11 mouse cellular contexts compared by ENCODE assay signal in genomic region chr4:120128033-120128432, GRCm38 (mm10). TPM values are rescaled to one million over a fixed set of nuclear protein-coding genes. Genes with fewer than 3 reads are reported as not detected.
DNase-seq lines count a peak whose midpoint lies in the region; ATAC-seq and TF ChIP-seq lines count a peak whose summit lies in the region.
"Had no signal": no experiment of that assay in that cellular context is flagged by ENCODE, and none has a peak within 500 bp of the region (broad histone marks: within the 10 kb centered on the region; RNA-seq: fewer than 3 reads in every experiment).

No protein-coding gene starts in this region.

- H3K27ac ChIP-seq in forebrain, embryonic 14.5 days (ENCODE audit: low read depth, low read length) = no peak overlapping the region
- H3K27ac ChIP-seq in forebrain, embryonic 11.5 days (ENCODE audit: low read depth, low read length) = no peak overlapping the region
- H3K27ac ChIP-seq in heart, embryonic 10.5 days = 0 out of 2 replicates have a peak overlapping the region, but pooled peaks have one; percentile 16
- H3K27ac ChIP-seq in stomach, postnatal 0 days (replicated peaks) = no peak overlapping the region
- no peak overlapping the region for H3K27ac ChIP-seq in midbrain, embryonic 10.5 days (replicated peaks)
- H3K27ac ChIP-seq: liver, embryonic 14.5 days; neural tube, embryonic 12.5 days had no signal

- H3K27me3 ChIP-seq in forebrain, embryonic 14.5 days (replicated peaks; ENCODE audit: control insufficient read depth, insufficient read depth, low read length) = no peaks in the 10 kb centered on the region
- no peaks in the 10 kb centered on the region for H3K27me3 ChIP-seq in forebrain, embryonic 11.5 days (ENCODE audit: control insufficient read depth, insufficient read depth, low read length)
- H3K27me3 ChIP-seq in heart, embryonic 10.5 days (ENCODE audit: insufficient read depth, poor library complexity, severe bottlenecking) = peaks cover 26% of the 10 kb centered on the region
- no peaks in the 10 kb centered on the region for H3K27me3 ChIP-seq in stomach, postnatal 0 days (ENCODE audit: control insufficient read depth, insufficient read depth, low read length)
- no peaks in the 10 kb centered on the region for H3K27me3 ChIP-seq in midbrain, embryonic 10.5 days (ENCODE audit: low read depth, poor library complexity, severe bottlenecking)
- H3K27me3 ChIP-seq: neural tube, embryonic 12.5 days had no signal

- H3K9me3 ChIP-seq in forebrain, embryonic 14.5 days (replicated peaks; ENCODE audit: control insufficient read depth, low read length) = no peaks in the 10 kb centered on the region
- H3K9me3 ChIP-seq in forebrain, embryonic 11.5 days (ENCODE audit: control insufficient read depth, low read length) = no peaks in the 10 kb centered on the region
- H3K9me3 ChIP-seq in heart, embryonic 10.5 days = no peaks in the 10 kb centered on the region
- H3K9me3 ChIP-seq in stomach, postnatal 0 days (ENCODE audit: control insufficient read depth, low read length) = no peaks in the 10 kb centered on the region
- H3K9me3 ChIP-seq in midbrain, embryonic 10.5 days (replicated peaks) = no peaks in the 10 kb centered on the region
- H3K9me3 ChIP-seq: neural tube, embryonic 12.5 days had no signal

- H3K4me3 ChIP-seq in forebrain, embryonic 14.5 days (ENCODE audit: low read depth, low read length) = no peak overlapping the region
- H3K4me3 ChIP-seq in forebrain, embryonic 11.5 days (ENCODE audit: low read depth, low read length) = no peak overlapping the region
- H3K4me3 ChIP-seq in heart, embryonic 10.5 days = no peak overlapping the region
- no peak overlapping the region for H3K4me3 ChIP-seq in stomach, postnatal 0 days (ENCODE audit: low read depth, low read length)
- H3K4me3 ChIP-seq in midbrain, embryonic 10.5 days = no peak overlapping the region
- H3K4me3 ChIP-seq: neural tube, embryonic 12.5 days had no signal

- 70% methylated on average over 4 of the region's 4 CpGs for WGBS in forebrain, embryonic 14.5 days
- 86% methylated on average over 4 of the region's 4 CpGs for WGBS in forebrain, embryonic 11.5 days
- 74% methylated on average over 4 of the region's 4 CpGs for WGBS in heart, embryonic 10.5 days
- WGBS in stomach, postnatal 0 days = 64% methylated on average over 4 of the region's 4 CpGs
- 77% methylated on average over 4 of the region's 4 CpGs for WGBS in midbrain, embryonic 10.5 days

- no peak for TF ChIP-seq CTCF in stomach, postnatal 0 days (IDR thresholded peaks at IDR 0.05; ENCODE audit: low read depth)

- H3K9ac ChIP-seq in forebrain, embryonic 14.5 days (ENCODE audit: low read length) = no peak overlapping the region
- H3K9ac ChIP-seq in forebrain, embryonic 11.5 days (ENCODE audit: low read length) = no peak overlapping the region
- no peak overlapping the region for H3K9ac ChIP-seq in stomach, postnatal 0 days (ENCODE audit: low read length)
- H3K9ac ChIP-seq: liver, embryonic 14.5 days; neural tube, embryonic 12.5 days had no signal

- no peak for ATAC-seq in forebrain, embryonic 14.5 days
- ATAC-seq in forebrain, embryonic 11.5 days (replicated peaks; ENCODE audit: low FRiP score) = no peak
- ATAC-seq in stomach, postnatal 0 days (ENCODE audit: low FRiP score, low TSS enrichment) = no peak
- ATAC-seq: intestine, postnatal 0 days had no signal

- H3K4me1 ChIP-seq in forebrain, embryonic 14.5 days (ENCODE audit: control insufficient read depth, insufficient read depth, low read length) = peaks cover 3% of the 10 kb centered on the region; the same call in 1 of the 2 replicates
- H3K4me1 ChIP-seq in forebrain, embryonic 11.5 days (replicated peaks; ENCODE audit: control insufficient read depth, insufficient read depth, low read length) = no peaks in the 10 kb centered on the region
- H3K4me1 ChIP-seq in heart, embryonic 10.5 days = peaks cover 13% of the 10 kb centered on the region; the same call in 1 of the 2 replicates
- H3K4me1 ChIP-seq in stomach, postnatal 0 days (replicated peaks; ENCODE audit: control insufficient read depth, insufficient read depth) = no peaks in the 10 kb centered on the region
- H3K4me1 ChIP-seq in midbrain, embryonic 10.5 days = no peaks in the 10 kb centered on the region

- 0 out of 2 replicates have a peak, but pooled peaks cover 8% of the 10 kb centered on the region for H3K36me3 ChIP-seq in forebrain, embryonic 14.5 days (ENCODE audit: control insufficient read depth, insufficient read depth, low read length)
- H3K36me3 ChIP-seq in forebrain, embryonic 11.5 days (ENCODE audit: control insufficient read depth, insufficient read depth, low read length) = no peaks in the 10 kb centered on the region
- H3K36me3 ChIP-seq in heart, embryonic 10.5 days = no peaks in the 10 kb centered on the region
- H3K36me3 ChIP-seq in stomach, postnatal 0 days (ENCODE audit: control insufficient read depth, insufficient read depth, low read length) = no peaks in the 10 kb centered on the region
- H3K36me3 ChIP-seq in midbrain, embryonic 10.5 days = no peaks in the 10 kb centered on the region
- H3K36me3 ChIP-seq: neural tube, embryonic 12.5 days had no signal

- DNase-seq in forebrain, embryonic 14.5 days (ENCODE audit: low spot score) = peak; percentile 40
- no peak for DNase-seq in forebrain, embryonic 11.5 days (ENCODE audit: low spot score)
- peak; percentile 61 for DNase-seq in ovary, postnatal 36 days (ENCODE audit: low spot score)
- DNase-seq in ovary, postnatal 10 days (ENCODE audit: low spot score) = no peak
- no peak for DNase-seq in heart, embryonic 10.5 days (ENCODE audit: low spot score)
- DNase-seq in stomach, postnatal 0 days (ENCODE audit: low spot score) = peak; percentile 25
- DNase-seq in yolk sac, embryonic 10.5 days (ENCODE audit: low spot score) = no peak
- DNase-seq in midbrain, embryonic 10.5 days (ENCODE audit: low spot score) = no peak

- no peak for TF ChIP-seq EP300 in stomach, postnatal 0 days (optimal IDR thresholded peaks at IDR 0.05)

- no peak overlapping the region for H3K4me2 ChIP-seq in forebrain, embryonic 14.5 days (ENCODE audit: low read length)
- no peak overlapping the region for H3K4me2 ChIP-seq in forebrain, embryonic 11.5 days (ENCODE audit: low read depth, low read length, severe bottlenecking)
- H3K4me2 ChIP-seq in stomach, postnatal 0 days (replicated peaks; ENCODE audit: low read depth) = no peak overlapping the region
- H3K4me2 ChIP-seq: neural tube, embryonic 12.5 days had no signal

RNA-seq across cellular contexts. Expression of gene Edn2, which starts 33.0 kb away (rescaled TPM):
- polyA plus RNA-seq in forebrain, embryonic 14.5 days (2014; fragmentation: Nextera tagmentation; extraction: Ambion mirVana) = 0.20 and 0.30 TPM in 2 replicates
- polyA plus RNA-seq in forebrain, embryonic 11.5 days (2014; fragmentation: Nextera tagmentation; extraction: Ambion mirVana) = not detected in 2 replicates
- 0.46 and 0.60 TPM in 2 replicates for polyA plus RNA-seq in heart, embryonic 10.5 days (2016; fragmentation: Nextera tagmentation; extraction: Ambion mirVana)
- polyA plus RNA-seq in stomach, postnatal 0 days (2015; fragmentation: Nextera tagmentation; extraction: Ambion mirVana) = 1.9 and 2.2 TPM in 2 replicates
- polyA plus RNA-seq in midbrain, embryonic 10.5 days (2016; fragmentation: Nextera tagmentation; extraction: Ambion mirVana) = not detected in 2 replicates
- polyA plus RNA-seq: neural tube, embryonic 12.5 days had no signal

Comparison
In these comparisons a context has a peak if more than half of its experiments do, and no peak if none do; other contexts are left out.
1. DNase-seq: peak in forebrain, embryonic 14.5 days (single experiment), ovary, postnatal 36 days (single experiment) and stomach, postnatal 0 days (single experiment); none in forebrain, embryonic 11.5 days (single experiment), ovary, postnatal 10 days (single experiment), heart, embryonic 10.5 days (single experiment), yolk sac, embryonic 10.5 days (single experiment) and midbrain, embryonic 10.5 days (single experiment).